Mouse (Mus musculus): ENCODE data around the gene Ugt1a6b. TPM values are rescaled to one million over a fixed set of nuclear protein-coding genes. Genes with fewer than 3 reads are reported as not detected.
"Not testable (repeated sequence)": the region's sequence is repeated elsewhere in the genome, so short reads cannot be mapped to it uniquely, and the experiment has no call there.

Ugt1a6b gene
- under 1 TPM in 1 of 2 experiments, not detected in 1; 0.54 TPM for total RNA-seq (2021)
- long read RNA-seq, experiment 1: 0 reads
- long read RNA-seq, experiment 2: 0 reads

DNA sequence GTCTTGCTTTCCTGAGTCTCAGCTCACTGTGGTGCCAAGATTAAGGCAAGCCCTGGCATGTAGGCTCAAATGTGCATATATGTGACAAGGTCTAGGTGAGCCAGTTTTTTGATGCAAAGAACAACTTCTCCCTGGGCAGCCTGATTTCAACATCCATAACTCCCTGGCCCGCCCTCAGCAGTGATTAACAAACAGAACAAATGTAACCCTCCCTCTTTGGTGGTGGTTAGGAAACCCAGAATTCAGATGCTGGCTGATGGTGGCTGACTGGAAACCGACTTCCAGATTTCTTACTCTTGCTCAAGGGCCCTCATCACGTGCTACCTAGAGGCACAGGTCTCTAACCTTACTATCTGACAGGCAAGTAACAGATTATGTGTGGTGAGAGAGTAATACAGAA lies at the start of gene Ugt1a6b:
Gene Ugt1a6b (plus strand): TSS at position 234 of the 400 bp plus-strand sequence.
- not testable (repeated sequence) for DNase-seq (ENCODE audit: low spot score in 2 of 2); H3K4me3 ChIP-seq; H3K27ac ChIP-seq

DNA sequence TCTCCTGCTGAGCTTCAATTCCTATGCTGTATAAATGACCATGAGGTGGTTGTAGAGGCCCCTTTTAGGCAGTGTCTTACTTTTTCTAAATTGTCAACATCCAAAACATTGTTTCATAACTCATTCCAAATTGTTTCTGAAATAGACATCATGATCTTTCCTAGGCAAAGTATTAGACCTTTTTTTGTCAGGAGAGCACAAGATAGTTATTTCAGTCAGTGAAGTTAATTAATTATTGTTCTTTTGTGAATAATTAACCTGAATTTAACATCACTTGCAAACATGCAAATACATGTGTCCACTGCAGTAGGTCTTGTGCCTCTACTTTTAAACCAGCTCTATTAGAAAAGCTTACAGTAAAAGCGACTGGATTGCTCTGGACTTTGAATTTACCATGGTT lies 48.0 kb upstream of the Ugt1a6b start, which contains the start of gene Ugt1a10:
Gene Ugt1a10 (plus strand): TSS at position 301 of the 400 bp plus-strand sequence.
- no peak for TF ChIP-seq CTCF (conservative IDR thresholded peaks at IDR 0.05)
- Histone ChIP-seq H3K27ac (no peak within 1 kb of the TSS), H3K4me3 (no peak within 1 kb of the TSS)
- no peak for DNase-seq (ENCODE audit: low spot score in 2 of 2)

DNA sequence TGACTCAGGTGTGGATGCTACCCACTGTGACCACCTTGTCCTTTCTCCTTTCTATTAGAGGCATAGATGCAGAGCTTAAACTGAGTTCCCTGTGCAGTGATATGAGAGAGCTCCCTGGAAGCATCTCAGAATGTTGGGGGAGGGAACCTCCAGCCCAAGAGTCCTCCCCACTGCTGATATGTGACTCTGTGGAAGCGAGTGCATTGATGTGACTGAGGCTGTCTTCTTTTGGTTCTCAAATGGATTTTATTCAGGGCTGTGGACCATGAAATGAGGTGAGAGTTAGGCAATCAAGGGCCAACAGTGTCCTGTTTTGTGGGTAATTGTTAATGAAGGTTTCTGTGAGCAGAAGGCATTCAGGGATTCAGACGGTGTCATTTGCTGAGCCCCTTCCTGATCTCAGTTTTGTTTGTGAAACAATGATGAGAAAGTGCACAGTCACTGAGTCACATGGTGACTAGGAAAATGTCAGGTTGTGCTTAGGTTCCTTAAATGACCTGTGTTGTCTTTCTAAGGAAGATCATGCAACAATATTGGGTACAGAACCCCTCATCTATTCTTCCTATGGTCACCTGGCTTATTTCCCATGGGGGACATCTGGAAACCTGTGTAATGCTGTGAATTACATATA lies 36.5 kb upstream of the Ugt1a6b start:
- not testable (repeated sequence) for DNase-seq (ENCODE audit: low spot score in 2 of 2); H3K27ac ChIP-seq; H3K4me3 ChIP-seq

DNA sequence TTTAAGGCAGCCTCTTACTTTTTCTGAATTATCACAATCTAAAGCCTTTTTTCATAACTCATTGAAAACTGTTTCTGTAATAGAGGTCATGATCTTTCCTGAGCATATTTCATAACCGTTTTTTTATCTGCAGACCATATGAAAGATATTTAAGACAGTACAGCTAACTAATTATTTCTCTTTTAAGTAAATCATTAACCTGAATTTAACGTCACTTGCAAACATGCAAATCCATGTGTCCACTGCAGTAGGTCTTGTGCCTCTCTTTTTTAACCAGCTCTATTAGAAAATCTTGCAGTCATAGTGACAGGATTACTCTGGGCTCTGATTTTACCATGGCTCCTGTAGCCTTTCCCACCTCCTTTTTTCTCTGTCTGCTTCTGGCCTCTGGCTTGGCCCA lies 32.6 kb upstream of the Ugt1a6b start, which contains the start of gene Ugt1a9:
Gene Ugt1a9 (plus strand): TSS at position 306 of the 400 bp plus-strand sequence.
- no peak for TF ChIP-seq CTCF (conservative IDR thresholded peaks at IDR 0.05)
- no peak within 1 kb of the TSS for H3K27ac ChIP-seq
- H3K4me3 ChIP-seq: no peak within 1 kb of the TSS
- no peak for DNase-seq (ENCODE audit: low spot score in 2 of 2)

DNA sequence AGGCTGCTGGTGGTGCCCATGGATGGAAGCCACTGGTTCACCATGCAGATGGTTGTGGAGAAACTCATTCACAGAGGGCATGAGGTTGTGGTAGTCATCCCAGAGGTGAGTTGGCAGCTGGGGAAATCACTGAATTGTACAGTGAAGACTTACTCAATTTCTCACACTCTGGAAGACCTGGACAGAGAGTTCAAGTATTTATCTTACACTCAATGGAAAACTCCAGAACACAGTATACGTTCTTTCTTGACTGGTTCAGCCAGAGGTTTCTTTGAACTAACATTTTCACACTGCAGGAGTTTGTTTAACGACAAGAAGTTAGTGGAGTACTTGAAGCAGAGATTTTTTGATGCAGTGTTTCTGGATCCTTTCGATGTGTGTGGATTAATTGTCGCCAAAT lies 32.1 kb upstream of the Ugt1a6b start:
- no peak for TF ChIP-seq CTCF (conservative IDR thresholded peaks at IDR 0.05)
- DNase-seq (ENCODE audit: low spot score in 2 of 2): no peak
- Histone ChIP-seq H3K4me3 (no peak overlapping the region), H3K27ac (no peak overlapping the region)

DNA sequence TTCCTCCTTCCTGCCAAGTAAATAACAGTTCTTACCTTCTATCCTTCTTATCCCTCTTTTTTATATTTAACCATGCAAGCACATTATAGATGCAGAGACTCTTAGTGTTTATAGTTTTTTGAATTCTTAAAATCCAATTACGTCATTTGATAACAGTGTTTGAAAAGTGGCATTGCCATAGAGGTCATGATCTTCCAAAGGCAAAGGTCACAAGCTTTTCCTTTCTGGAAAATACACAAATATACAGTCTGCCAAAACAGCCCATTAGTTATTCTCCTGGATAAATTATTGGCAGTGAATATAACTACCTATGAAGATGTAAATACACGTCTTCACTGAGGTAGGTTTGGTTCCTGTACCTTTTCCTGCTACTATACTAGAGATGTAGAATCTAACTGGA lies 28.6 kb upstream of the Ugt1a6b start:
- TF ChIP-seq CTCF (conservative IDR thresholded peaks at IDR 0.05): no peak
- Histone ChIP-seq H3K27ac (no peak overlapping the region), H3K4me3 (no peak overlapping the region)
- DNase-seq (ENCODE audit: low spot score in 2 of 2): no peak

DNA sequence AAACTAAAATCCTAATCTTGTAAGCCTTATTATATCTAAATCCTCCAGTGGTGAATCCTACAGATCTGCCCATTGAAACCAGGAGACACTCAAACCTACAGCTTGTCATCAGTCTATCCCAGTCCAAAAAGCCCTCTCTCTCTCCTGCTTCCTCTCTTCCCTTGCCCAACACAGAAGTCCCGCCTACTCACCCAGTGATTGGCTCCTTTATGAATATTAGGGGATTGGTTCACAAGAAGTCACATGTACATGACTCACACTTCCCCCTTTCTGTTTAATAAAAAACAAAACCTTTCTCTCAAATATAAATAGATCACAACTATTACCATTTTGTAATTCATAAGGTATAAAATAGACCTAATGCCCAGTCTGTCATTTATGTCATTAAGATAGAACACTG lies 25.9 kb upstream of the Ugt1a6b start:
- no peak for TF ChIP-seq CTCF (conservative IDR thresholded peaks at IDR 0.05)
- Histone ChIP-seq H3K4me3 (no peak overlapping the region), H3K27ac (no peak overlapping the region)
- no peak for DNase-seq (ENCODE audit: low spot score in 2 of 2)

DNA sequence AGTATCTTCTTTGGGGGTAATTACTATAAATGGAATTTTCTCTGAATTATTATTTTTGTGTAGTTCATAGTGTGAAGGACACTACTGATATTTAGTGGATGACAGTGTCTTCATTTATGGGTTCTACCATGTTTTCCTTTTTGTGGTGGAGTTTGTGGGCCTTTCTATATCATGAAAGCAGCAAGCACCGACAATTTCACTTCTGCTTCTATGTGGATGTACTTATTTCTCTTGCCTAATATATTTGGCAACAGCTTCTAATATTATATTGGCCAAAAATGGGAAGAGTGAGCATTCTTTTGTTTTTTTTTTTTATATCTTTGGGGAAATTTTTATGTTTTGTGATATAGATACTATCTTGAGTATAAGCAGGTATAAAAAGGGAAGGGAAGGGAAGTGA lies 21.4 kb upstream of the Ugt1a6b start:
- no peak for DNase-seq (ENCODE audit: low spot score in 2 of 2)
- Histone ChIP-seq H3K4me3 (no peak overlapping the region), H3K27ac (no peak overlapping the region)
- no peak for TF ChIP-seq CTCF (conservative IDR thresholded peaks at IDR 0.05)

DNA sequence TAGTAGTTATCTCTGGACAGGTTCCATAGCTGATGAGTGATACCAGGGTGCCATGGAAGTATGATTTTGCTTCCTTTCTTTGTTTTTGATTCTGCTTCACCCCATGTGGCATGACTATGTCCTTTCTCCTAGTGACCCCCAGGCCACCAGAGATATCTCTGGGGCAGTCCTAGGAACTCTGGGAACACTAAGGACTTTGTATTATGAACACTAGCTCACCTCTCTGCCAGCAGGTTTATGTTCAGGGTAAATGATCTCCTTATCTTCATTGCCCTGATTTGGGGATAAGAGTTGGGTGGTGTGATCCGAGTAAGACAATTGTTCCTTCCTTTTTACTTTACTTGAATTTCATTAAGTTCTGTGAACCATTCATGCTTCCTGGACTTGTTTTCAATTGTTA lies 16.9 kb upstream of the Ugt1a6b start:
- H3K4me3 ChIP-seq: no peak overlapping the region
- H3K27ac ChIP-seq: no peak overlapping the region
- no peak for TF ChIP-seq CTCF (conservative IDR thresholded peaks at IDR 0.05)
- no peak for DNase-seq (ENCODE audit: low spot score in 2 of 2)

DNA sequence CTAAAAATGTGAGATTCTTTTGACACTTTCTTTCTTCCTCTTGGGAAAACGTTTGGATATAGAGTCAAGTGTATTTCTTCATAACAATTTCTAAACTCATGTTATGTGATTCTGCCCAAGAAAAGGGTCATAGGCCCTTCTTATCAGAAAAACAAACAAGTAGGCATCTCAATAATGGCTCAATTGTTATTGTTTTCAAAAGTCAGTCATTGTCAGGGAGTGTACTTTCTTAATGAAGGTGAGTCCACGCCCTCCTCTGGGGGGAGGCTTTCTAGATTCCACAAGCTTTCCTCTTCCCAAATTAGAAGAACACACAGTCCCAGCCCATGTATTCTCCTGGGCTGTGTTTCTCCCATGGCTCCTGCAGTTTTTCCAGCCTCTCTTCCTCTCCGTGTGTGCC lies 15.5 kb upstream of the Ugt1a6b start, which contains the start of gene Ugt1a8:
Gene Ugt1a8 (plus strand): TSS at position 301 of the 400 bp plus-strand sequence.
- Histone ChIP-seq H3K27ac (no peak within 1 kb of the TSS), H3K4me3 (no peak within 1 kb of the TSS)
- DNase-seq (ENCODE audit: low spot score in 2 of 2): no peak
- TF ChIP-seq CTCF (conservative IDR thresholded peaks at IDR 0.05): no peak

DNA sequence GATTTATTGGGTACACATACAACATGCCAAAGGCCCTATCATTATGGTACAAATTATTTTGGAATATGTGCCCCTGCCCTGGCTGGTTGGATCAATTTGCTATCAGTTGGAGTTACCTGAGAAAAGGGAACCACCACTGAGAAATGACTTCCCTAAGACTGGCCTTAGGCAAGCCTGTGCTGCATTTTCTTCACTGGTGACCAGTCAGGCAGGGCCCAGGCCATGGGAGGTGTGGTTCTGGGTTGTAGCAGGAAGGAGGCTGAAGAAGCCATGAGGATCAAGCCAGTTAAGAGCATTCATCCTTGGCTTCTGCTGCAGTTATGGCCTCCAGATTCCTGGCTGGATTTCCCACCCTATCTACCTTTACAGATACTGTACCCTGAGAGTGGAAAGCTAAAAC lies 10.7 kb upstream of the Ugt1a6b start:
- TF ChIP-seq CTCF (conservative IDR thresholded peaks at IDR 0.05): no peak
- no peak for DNase-seq (ENCODE audit: low spot score in 2 of 2)
- no peak overlapping the region for H3K27ac ChIP-seq
- H3K4me3 ChIP-seq: no peak overlapping the region

DNA sequence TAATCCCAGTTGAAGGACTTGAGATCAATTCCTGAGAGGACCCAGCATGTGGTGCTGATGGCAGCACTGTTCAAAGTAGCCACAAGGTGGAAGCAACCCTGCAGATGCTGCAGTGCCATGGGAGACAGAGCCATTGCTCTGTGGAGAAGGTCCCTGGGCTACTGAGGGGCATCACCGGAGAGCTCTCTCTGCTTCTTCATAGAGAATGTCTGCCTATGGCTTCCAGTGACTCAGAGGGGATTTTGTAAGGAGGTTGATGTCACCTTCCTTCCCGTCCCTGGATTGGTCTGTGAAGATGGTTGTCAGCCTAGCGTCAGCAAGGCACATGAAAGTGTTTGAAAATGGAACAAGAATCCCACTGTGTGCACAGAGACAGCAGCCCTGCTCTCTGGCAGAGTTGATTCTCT lies 8.8 kb upstream of the Ugt1a6b start:
- not testable (repeated sequence) for H3K4me3 ChIP-seq; H3K27ac ChIP-seq; DNase-seq (ENCODE audit: low spot score in 2 of 2)
- peak; percentile 51 for TF ChIP-seq CTCF (conservative IDR thresholded peaks at IDR 0.05)

DNA sequence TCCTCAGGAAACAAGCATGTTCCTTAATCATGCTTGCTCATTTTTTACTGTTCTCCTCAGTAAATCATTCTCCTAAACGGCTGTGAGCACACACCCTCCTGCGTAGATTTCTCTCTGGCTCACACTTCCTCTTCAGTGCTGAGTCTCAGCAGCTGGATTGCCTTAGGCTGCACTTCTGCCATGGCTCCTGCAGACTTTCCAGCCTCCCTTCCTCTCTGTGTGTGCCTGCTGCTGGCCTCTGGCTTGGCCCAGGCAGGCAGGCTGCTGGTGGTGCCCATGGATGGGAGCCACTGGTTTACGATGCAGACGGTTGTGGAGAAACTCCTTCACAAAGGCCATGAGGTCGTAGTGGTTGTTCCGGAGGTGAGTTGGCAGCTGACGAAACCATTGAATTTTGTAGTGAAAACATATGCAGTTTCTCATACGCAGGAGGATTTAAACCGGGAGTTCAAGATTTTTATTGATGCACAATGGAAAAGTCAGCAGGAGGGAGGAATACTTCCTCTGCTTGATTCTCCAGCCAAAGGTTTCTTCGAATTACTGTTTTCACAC lies 8.0 kb upstream of the Ugt1a6b start, which contains the start of gene Ugt1a7c:
Gene Ugt1a7c (plus strand): TSS at position 122 of the 552 bp plus-strand sequence.
- Histone ChIP-seq H3K27ac (no peak within 1 kb of the TSS), H3K4me3 (no peak within 1 kb of the TSS)
- DNase-seq (ENCODE audit: low spot score in 2 of 2): no peak
- TF ChIP-seq CTCF (conservative IDR thresholded peaks at IDR 0.05): no peak

DNA sequence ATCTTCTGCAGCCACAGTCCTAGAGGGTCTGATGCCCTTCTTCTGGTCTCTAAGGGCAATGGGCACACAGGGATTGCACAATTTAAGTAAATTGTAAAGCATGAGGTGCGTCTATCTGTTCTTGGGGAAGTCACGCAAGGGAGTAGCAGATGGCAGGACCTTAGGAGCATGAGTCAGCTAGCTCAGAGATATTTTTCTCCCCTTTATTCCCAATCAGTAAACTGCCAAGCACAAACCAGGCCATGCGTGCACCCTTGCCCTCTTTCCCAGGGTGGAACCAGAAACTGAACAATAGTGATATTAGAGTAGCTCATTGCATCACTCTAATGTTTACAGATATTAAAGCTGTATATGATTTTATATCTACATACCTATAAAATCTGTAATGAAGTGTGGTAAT lies 4.5 kb upstream of the Ugt1a6b start:
- not testable (repeated sequence) for H3K4me3 ChIP-seq; H3K27ac ChIP-seq; DNase-seq (ENCODE audit: low spot score in 2 of 2)

DNA sequence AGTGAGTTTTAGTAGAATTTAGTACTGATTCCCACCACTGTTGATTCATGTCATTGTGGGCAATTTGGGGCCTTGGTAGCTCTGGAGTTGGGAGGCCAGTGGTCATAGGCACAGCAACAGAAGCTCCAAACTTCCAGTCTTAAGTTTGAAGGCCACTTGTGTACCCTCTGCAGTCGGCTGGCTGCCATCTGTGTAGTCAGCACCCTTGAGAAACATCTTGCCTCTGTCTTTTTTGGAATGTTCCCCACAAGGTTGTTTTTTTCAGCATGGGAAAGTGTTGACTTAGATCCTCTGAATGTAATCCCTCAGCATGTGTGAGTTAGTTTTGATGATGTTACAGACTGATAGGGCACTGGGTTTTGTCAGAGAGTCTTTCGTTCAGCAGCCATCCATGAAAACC lies 3.4 kb upstream of the Ugt1a6b start:
- not testable (repeated sequence) for H3K4me3 ChIP-seq; DNase-seq (ENCODE audit: low spot score in 2 of 2)

DNA sequence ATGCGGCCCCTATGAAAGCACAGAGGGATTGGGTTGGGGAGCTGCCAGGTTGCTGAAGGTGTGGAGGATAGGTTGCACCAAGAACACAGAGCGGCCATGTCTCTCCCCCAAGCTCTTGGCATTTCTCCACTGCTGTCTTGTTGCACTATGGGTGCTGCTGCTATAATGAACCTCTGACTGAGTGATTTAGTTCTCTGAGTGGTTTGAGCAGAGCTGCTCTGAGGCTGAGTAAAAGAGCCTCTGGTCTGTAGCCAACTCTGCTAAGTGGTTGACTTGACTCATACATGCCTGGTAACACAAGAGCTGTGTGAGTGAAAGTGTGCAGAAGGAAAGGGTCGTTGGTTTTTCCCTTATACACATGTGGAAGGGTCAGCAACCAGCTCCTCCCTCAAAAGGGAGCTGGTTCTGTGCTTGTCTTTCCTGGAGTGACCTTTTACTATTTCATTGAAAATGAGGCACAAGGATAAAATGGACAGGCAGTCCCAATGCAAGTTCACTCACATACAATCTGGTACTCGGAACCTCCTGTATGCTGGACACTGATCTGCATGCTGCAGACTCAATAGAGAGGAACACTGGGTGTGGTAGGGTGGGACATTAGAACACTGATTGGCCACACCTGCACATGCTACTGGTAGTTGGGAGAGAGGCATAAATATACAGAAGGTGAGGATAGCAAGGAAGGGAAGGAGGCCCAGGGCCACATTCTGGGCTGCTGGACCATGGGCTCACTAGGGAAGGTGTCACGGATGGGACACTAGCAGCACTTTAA lies 831 bp downstream of the Ugt1a6b start:
- not testable (repeated sequence) for H3K4me3 ChIP-seq; H3K27ac ChIP-seq; DNase-seq (ENCODE audit: low spot score in 2 of 2)

More for the DNA sequence above, 3.4 kb upstream of the Ugt1a6b start:
- not testable (repeated sequence) for H3K27ac ChIP-seq

All from layer of hippocampus, adult 2 months (tissue).